Mouse (Mus musculus): ENCODE measurements around the gene Slco2b1.

DNA sequence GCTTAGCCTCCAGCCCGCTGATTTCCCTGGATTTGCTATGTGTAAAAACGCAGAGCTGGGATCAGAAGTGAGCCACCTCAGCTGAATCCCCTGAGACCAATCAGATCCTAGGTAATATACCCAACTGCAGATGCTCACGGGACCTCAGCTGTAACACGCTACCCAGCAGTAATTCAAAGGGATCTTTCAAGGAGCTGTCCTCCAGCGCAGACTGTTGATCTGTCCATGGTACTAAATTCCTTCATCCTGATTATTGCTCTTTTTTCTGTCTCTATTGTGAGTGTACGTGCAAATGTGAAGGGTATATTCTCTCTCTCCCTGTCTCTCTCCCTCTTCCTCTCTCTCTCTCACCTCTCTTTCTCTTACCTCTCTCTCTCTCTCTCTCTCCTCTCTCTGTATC lies 78.9 kb downstream of the Slco2b1 start:
- TF ChIP-seq POLR2A (IDR thresholded peaks at IDR 0.05; ENCODE audit: low read depth, low read length) = no peak
- no peak for TF ChIP-seq CTCF (IDR thresholded peaks at IDR 0.05; ENCODE audit: extremely low read depth, insufficient read length, insufficient replicate concordance, low read depth, low read length)
